Mouse (Mus musculus) forebrain, embryonic 14.5 days (tissue): ENCODE measurements around the gene B130006D01Rik. TPM values are rescaled to one million over a fixed set of nuclear protein-coding genes. Genes with fewer than 3 reads are reported as not detected.

Source experiments
- ATAC-seq: fragments of 200-750 bp; cut with Nextera tagmentation; 2 replicates; pipeline ENCODE4 v1.8.0; 2017; ENCODE audit warnings: mild to moderate bottlenecking, moderate library complexity
- DNase-seq: peaks from one replicate; pipeline ENCODE4 v3.0.0-alpha.2; 2015; ENCODE audit warnings: low spot score
- H3K27ac ChIP-seq: fragments of 300-500 bp; sonication (generic); 2 replicates; pipeline ENCODE4 v1.5.1; 2014; ENCODE audit warnings: low read depth, mild to moderate bottlenecking, control low read depth, low read length, moderate library complexity
- H3K27me3 ChIP-seq: fragments of 300-500 bp; sonication (generic); replicated peaks from 2 replicates; pipeline ENCODE4 v1.6.1; 2014; ENCODE audit warnings: low read length, control low read depth, mixed read lengths; ENCODE audit not compliant: control insufficient read depth, insufficient read depth
- H3K36me3 ChIP-seq: fragments of 300-500 bp; sonication (generic); 2 replicates; pipeline ENCODE4 v1.6.1; 2014; ENCODE audit warnings: low read length, control low read depth; ENCODE audit not compliant: control insufficient read depth, insufficient read depth
- H3K4me1 ChIP-seq: fragments of 300-500 bp; sonication (generic); 2 replicates; pipeline ENCODE4 v1.6.1; 2014; ENCODE audit warnings: antibody characterized with exemption, low read length, control low read depth; ENCODE audit not compliant: control insufficient read depth, insufficient read depth
- H3K4me2 ChIP-seq: fragments of 300-500 bp; sonication (generic); 2 replicates; pipeline ENCODE4 v1.6.1; 2014; ENCODE audit warnings: mild to moderate bottlenecking, control low read depth, low read length
- H3K4me3 ChIP-seq: fragments of 300-500 bp; sonication (generic); 2 replicates; pipeline ENCODE4 v1.5.1; 2014; ENCODE audit warnings: low read depth, low read length, control low read depth
- H3K9ac ChIP-seq: fragments of 300-500 bp; sonication (generic); 2 replicates; pipeline ENCODE4 v1.6.1; 2014; ENCODE audit warnings: mild to moderate bottlenecking, low read length, control low read depth, moderate library complexity
- H3K9me3 ChIP-seq: fragments of 300-500 bp; sonication (generic); replicated peaks from 2 replicates; pipeline ENCODE4 v1.6.1; 2016; ENCODE audit warnings: low read length, control low read depth, mixed read lengths; ENCODE audit not compliant: control insufficient read depth
- WGBS: fragments of 180-500 bp; shearing (Covaris S2); extraction: QIAGEN DNeasy Blood & Tissue Kit; methylation state at CpG from one replicate; pipeline ENCODE4 v1.1.7; 2014; 5-methylcytosine and 5-hydroxymethylcytosine counted together
- polyA plus RNA-seq: library from polyadenylated mRNA; unstranded; fragments of >200 nt; fragmentation: Nextera tagmentation; extraction: Ambion mirVana; gene quantifications from 2 replicates; pipeline ENCODE4 v1.2.1, GENCODE M21; 2014

The B130006D01Rik gene
- 0.43 and 0.95 TPM in 2 replicates for polyA plus RNA-seq

DNA sequence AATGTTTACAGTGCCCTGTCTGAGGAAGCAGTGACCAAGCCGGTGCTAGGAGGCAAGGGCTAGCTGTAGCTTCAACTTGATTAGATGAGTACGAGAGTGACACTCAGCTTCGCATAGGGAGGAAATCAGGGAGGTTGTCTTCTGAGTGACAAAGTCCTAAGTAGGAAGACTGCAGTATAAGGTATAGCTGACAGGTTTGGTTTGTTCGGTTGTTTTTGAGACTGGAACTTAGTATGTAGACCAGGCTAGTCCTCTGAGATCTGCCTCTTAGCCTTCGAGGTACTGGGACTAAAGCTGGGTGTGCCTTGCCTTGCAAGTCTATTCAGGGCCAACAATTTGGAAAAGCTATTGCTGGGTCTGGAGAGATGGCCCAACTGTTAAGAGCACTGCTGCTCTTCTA, at the start of gene B130006D01Rik:
B130006D01Rik (plus strand) TSS at position 301 of the 400 bp plus-strand sequence.
- no peak within 1 kb of the TSS for H3K9ac ChIP-seq
- no peak within 1 kb of the TSS for H3K4me2 ChIP-seq
- WGBS, result 93% methylated on average over 5 of the region's 5 CpGs
- no peak within 1 kb of the TSS for H3K4me3 ChIP-seq
- H3K27ac ChIP-seq, result no peak within 1 kb of the TSS
- H3K36me3 ChIP-seq, result no peaks in the 10 kb centered on the region
- H3K4me1 ChIP-seq, result no peaks in the 10 kb centered on the region
- DNase-seq (no peak), ATAC-seq (no peak)
- no peaks in the 10 kb centered on the region for H3K9me3 ChIP-seq
- no peaks in the 10 kb centered on the region for H3K27me3 ChIP-seq

DNA sequence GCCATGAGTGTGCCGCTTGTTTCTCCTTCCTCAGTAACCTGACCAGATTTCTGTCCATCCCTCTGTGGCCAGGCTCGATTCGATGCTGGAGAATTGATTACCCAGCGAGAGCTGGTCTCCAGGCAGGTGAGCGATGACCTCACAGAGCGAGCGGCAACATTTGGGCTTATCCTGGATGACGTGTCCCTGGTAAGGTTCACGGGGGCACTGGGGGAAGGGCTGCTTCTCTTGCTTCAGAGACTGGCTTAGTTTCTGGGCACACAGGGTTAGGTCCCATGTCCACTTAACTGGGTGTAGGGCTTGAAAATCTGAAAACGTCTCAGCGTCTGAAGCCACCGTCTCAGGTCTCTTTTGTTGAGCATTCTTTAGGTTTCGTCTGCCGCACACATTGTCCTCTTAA, 47.9 kb upstream of the B130006D01Rik start:
- H3K27ac ChIP-seq, result no peak overlapping the region
- no peak for DNase-seq
- H3K4me3 ChIP-seq, result no peak overlapping the region
- H3K9ac ChIP-seq, result no peak overlapping the region
- no peaks in the 10 kb centered on the region for H3K4me1 ChIP-seq
- H3K4me2 ChIP-seq, result no peak overlapping the region
- no peaks in the 10 kb centered on the region for H3K9me3 ChIP-seq
- ATAC-seq, result no peak
- 89% methylated on average over 14 of the region's 14 CpGs for WGBS
- H3K36me3 ChIP-seq, result peaks cover 81% of the 10 kb centered on the region
- H3K27me3 ChIP-seq, result no peaks in the 10 kb centered on the region

DNA sequence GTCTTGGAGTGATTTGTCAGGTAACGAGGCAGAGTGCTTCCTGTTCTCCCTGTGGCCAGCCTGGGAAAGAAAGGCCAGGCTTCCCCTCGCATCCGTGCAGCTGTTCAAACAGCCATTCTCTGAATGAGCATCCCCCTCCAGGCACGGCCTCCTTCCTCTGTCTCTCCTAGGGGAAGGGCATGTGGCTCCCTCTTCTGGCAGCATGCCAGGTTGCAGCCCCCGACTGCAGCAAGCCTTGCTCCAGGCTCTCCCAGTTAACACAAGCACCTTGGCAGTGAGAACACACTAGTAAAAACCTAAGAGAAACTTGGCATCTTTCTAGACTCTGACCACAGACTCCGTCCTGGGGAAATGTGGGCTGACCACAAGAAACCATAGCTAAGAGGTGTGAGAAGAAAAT, 47.1 kb upstream of the B130006D01Rik start:
- peak; percentile 82 for DNase-seq
- Histone ChIP-seq H3K9me3 (no peaks in the 10 kb centered on the region), H3K4me2 (no peak overlapping the region), H3K9ac (no peak overlapping the region), H3K27me3 (no peaks in the 10 kb centered on the region), H3K4me1 (no peaks in the 10 kb centered on the region), H3K4me3 (no peak overlapping the region), H3K27ac (peak overlapping the region; percentile 0; the same call in 1 of the 2 replicates), H3K36me3 (peaks cover 84% of the 10 kb centered on the region)
- ATAC-seq, result no peak
- 18% methylated on average over 6 of the region's 6 CpGs for WGBS

DNA sequence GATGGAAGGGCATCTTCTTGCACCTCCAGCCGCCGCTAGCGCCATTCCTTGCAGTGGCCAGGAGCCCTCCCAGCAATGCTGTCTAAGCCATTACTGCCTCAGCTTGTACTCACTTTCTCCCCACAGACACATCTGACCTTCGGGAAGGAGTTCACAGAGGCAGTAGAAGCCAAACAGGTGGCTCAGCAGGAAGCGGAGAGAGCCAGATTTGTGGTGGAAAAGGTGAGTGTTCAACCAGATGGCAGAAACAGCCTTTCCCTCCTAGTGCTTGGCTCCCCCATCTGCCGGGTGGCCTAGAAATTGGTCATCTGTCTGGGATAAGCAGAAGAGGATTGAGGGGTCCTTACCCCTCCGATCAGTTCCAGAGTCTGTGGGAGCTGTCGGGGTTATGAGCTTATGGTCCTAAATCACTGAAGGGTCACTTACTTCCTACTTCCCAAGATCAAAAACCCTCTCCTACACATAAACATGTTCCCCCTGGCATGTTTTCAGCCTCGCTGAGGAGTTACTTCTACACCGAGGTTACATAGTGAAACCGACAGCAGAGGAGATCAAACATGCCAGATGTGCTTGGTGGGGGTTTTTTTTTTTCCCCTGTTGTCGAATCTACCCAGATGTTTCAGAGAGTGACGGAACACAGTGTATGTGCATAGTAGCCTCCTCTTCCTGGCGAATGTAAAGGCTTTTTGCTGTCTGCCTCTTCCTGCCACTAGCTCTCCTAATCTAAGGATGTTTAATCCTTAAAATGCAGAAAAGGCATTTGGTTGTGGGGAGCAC, 45.3 kb upstream of the B130006D01Rik start:
- H3K27ac ChIP-seq, result no peak overlapping the region
- H3K9ac ChIP-seq, result no peak overlapping the region
- H3K36me3 ChIP-seq, result peaks cover 76% of the 10 kb centered on the region
- no peak for DNase-seq
- H3K27me3 ChIP-seq, result no peaks in the 10 kb centered on the region
- no peak overlapping the region for H3K4me3 ChIP-seq
- H3K9me3 ChIP-seq, result no peaks in the 10 kb centered on the region
- WGBS, result 92% methylated on average over 14 of the region's 14 CpGs
- ATAC-seq, result no peak
- H3K4me2 ChIP-seq, result no peak overlapping the region
- no peaks in the 10 kb centered on the region for H3K4me1 ChIP-seq

DNA sequence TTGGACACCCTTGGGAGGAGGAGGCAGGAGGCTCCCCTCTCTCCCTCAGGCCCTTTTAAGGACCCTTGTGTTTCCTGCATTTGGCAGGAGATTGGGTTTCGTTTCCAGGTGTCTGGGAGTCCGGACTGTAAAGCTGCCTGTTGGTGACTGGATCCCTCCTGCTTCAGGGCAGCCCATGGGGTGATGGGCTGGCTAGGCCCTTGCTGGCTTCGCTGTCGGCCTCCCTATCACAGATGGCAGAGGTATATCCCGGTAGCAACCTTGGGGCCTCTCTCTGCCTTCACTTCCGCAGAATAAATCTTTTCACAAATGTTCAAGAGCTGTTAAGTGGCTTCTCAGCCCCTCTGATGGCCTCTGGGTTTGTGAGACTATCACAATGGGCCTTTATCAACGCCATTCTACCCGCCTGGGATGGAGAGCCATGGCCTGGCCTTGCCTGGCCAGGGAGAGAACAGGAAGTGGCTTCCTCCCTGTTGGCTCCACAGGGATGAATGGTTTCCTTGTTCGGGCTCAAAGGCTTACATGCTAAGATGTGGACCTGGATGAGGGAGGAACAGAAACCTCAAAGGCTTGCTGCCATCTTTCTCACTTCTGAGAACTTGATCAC, 41.3 kb upstream of the B130006D01Rik start:
- no peak overlapping the region for H3K9ac ChIP-seq
- whole genome bisulfite sequencing, result 70% methylated on average over 9 of the region's 9 CpGs
- ATAC-seq (no peak), DNase-seq (no peak)
- no peaks in the 10 kb centered on the region for H3K27me3 ChIP-seq
- no peak overlapping the region for H3K4me3 ChIP-seq
- no peaks in the 10 kb centered on the region for H3K4me1 ChIP-seq
- H3K4me2 ChIP-seq, result no peak overlapping the region
- peaks cover 43% of the 10 kb centered on the region for H3K36me3 ChIP-seq
- H3K27ac ChIP-seq, result no peak overlapping the region
- no peaks in the 10 kb centered on the region for H3K9me3 ChIP-seq

DNA sequence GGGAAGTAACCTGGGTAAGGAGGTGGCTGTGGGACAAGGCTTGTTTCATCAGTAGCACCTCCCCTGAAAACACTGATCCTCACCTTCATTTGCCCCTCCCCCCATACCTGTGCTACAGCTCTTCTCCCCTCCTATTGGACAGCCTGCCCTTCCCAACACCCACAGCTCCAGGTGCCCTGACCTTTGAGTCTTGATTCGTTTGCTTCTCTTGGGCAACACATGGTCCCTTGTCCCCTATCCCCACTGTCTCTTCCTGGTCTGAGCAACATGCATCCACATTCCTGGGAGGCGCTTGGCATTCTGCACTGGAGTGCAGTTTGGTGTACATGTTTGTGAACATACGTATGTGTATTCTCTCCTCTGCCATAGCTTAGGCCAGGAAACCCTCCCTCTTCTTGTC, 40.4 kb upstream of the B130006D01Rik start:
- Histone ChIP-seq H3K9me3 (no peaks in the 10 kb centered on the region), H3K4me3 (no peak overlapping the region), H3K27ac (no peak overlapping the region), H3K9ac (no peak overlapping the region), H3K27me3 (no peaks in the 10 kb centered on the region), H3K4me1 (no peaks in the 10 kb centered on the region), H3K36me3 (peaks cover 34% of the 10 kb centered on the region), H3K4me2 (no peak overlapping the region)
- ATAC-seq, result no peak
- 96% methylated on average over 3 of the region's 3 CpGs for whole genome bisulfite sequencing
- no peak for DNase-seq

DNA sequence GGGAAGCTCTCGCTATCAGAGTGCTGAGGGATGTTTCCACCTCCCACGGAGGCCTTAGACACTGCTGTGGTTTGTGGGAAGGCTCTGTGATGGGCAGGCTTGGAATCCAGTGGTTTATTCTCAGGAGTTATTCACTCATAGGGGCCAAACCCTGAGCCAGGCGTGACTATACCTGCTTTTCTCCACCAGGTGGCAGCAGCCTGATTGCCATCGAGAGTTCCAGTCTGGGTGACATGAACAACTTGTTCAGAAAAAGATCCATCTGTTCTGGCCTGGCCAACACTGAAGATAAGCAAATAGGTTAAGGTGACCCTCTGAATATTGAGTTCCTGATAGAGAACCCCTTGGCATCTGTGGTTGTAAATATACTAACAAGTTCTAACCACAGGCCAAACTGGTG, 37.4 kb upstream of the B130006D01Rik start:
- DNase-seq, result peak; percentile 88
- 4% methylated on average over 4 of the region's 4 CpGs for WGBS
- Histone ChIP-seq H3K9ac (no peak overlapping the region), H3K9me3 (no peaks in the 10 kb centered on the region), H3K27ac (no peak overlapping the region), H3K4me2 (no peak overlapping the region), H3K27me3 (no peaks in the 10 kb centered on the region), H3K36me3 (peaks cover 10% of the 10 kb centered on the region; the same call in 1 of the 2 replicates), H3K4me1 (no peaks in the 10 kb centered on the region), H3K4me3 (no peak overlapping the region)
- ATAC-seq, result peak; percentile 40; the same call in 1 of the 2 replicates

DNA sequence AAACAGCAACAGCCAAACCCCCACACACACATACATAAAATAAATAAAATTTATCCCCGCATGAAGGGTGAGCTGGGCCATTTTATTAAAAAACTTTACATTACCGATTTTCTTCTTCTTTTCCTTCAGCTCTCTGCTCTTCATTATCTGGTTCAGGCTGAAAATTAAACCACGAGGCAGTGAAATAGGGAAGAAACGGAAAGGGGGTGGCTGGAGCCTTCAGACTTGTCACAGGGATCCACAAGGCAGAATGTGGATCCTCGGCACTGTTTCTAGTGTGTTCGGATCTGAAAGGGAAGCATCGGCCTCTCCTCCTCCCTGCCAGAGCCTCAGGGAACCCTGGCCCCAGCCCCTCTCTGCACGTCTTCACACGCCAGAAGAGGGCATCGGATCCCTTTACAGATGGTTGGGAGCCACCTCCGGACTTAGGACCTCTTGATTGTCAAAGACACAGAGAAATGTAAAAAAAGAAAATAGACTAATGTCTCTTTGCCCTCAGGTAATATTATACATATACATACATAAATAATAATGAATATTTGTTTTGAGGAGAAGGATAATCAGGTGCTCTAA, 36.2 kb upstream of the B130006D01Rik start:
- 37% methylated on average over 11 of the region's 11 CpGs for WGBS
- H3K4me1 ChIP-seq, result no peaks in the 10 kb centered on the region
- ATAC-seq (no peak), DNase-seq (no peak)
- no peak overlapping the region for H3K27ac ChIP-seq
- H3K36me3 ChIP-seq, result no peaks in the 10 kb centered on the region
- no peaks in the 10 kb centered on the region for H3K27me3 ChIP-seq
- H3K9me3 ChIP-seq, result no peaks in the 10 kb centered on the region
- no peak overlapping the region for H3K4me2 ChIP-seq
- H3K4me3 ChIP-seq, result no peak overlapping the region
- H3K9ac ChIP-seq, result no peak overlapping the region

DNA sequence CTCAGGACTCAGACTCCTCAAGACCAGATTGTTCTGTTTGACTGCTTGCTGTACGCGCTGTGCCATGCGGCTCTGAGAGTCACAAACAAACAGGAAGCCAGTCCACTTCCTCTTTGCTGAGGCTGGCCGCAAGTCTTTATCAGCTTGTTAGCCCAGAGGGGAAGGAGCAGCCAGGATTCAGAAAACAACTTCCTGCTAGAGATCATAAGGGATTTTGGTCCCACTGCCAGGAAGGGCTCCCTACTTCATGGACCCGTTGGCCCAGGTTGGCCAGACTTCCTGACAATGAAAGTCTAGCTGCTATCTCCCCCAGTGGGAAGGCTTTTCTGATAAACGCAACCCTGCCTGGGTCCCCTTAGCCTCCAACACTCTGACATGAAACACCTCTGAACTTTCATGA, 34.9 kb upstream of the B130006D01Rik start:
- no peaks in the 10 kb centered on the region for H3K27me3 ChIP-seq

More for the DNA sequence above, 34.9 kb upstream of the B130006D01Rik start:
- no peak overlapping the region for H3K27ac ChIP-seq
- H3K4me3 ChIP-seq, result no peak overlapping the region
- H3K4me2 ChIP-seq, result no peak overlapping the region
- H3K9me3 ChIP-seq, result no peaks in the 10 kb centered on the region
- ATAC-seq (no peak), DNase-seq (no peak)
- no peak overlapping the region for H3K9ac ChIP-seq
- H3K36me3 ChIP-seq, result no peaks in the 10 kb centered on the region
- 89% methylated on average over 6 of the region's 6 CpGs for WGBS
- H3K4me1 ChIP-seq, result no peaks in the 10 kb centered on the region
